Comparison of ENCODE assay signal across 8 mouse cellular contexts in genomic region chr1:64445919-64446318, GRCm38 (mm10).
DNase-seq lines count a peak whose midpoint lies in the region; ATAC-seq and TF ChIP-seq lines count a peak whose summit lies in the region.

No protein-coding gene starts in this region.

- intact Hi-C loops in left cerebral cortex, postnatal 36 days (cut with DNase I): loop anchor here (1.0 to 10.0 kb wide), 5 partner anchors 325 to 777 kb away; no protein-coding TSS in a partner anchor

- peak overlapping the region; percentile 67; the same call in 1 of the 2 replicates for H3K27ac ChIP-seq in midbrain, embryonic 12.5 days (replicated peaks)
- H3K27ac ChIP-seq in small intestine, adult 2 months (ENCODE audit: insufficient read depth, low read depth, low read length): no peak overlapping the region

- H3K9ac ChIP-seq in midbrain, embryonic 12.5 days (replicated peaks): no peak overlapping the region

- H3K27me3 ChIP-seq in midbrain, embryonic 12.5 days: peaks cover 3% of the 10 kb centered on the region
- no peaks in the 10 kb centered on the region for H3K27me3 ChIP-seq in small intestine, adult 2 months (ENCODE audit: control insufficient read depth, insufficient read depth, low read length)

- no peaks in the 10 kb centered on the region for H3K36me3 ChIP-seq in midbrain, embryonic 12.5 days
- H3K36me3 ChIP-seq in small intestine, adult 2 months (ENCODE audit: control insufficient read depth, insufficient read depth, low read length): no peaks in the 10 kb centered on the region

- no peaks in the 10 kb centered on the region for H3K9me3 ChIP-seq in midbrain, embryonic 12.5 days

- TF ChIP-seq CTCF in small intestine, adult 2 months (IDR thresholded peaks at IDR 0.05; ENCODE audit: extremely low read depth, insufficient read length, insufficient replicate concordance, low read depth, low read length): peak; percentile 62

- no peak for TF ChIP-seq POLR2A in small intestine, adult 2 months (IDR thresholded peaks at IDR 0.05; ENCODE audit: low read depth, low read length)

- peaks cover 18% of the 10 kb centered on the region; the same call in 1 of the 2 replicates for H3K4me1 ChIP-seq in midbrain, embryonic 12.5 days
- no peaks in the 10 kb centered on the region for H3K4me1 ChIP-seq in small intestine, adult 2 months (ENCODE audit: control insufficient read depth, insufficient read depth, insufficient read length, low read length)

- under 1% methylated on average over 13 of the region's 13 CpGs for WGBS in midbrain, embryonic 12.5 days
- WGBS in small intestine, adult 2 months: 21% methylated on average over 13 of the region's 13 CpGs

- peak; percentile 73 for DNase-seq in adrenal gland, adult 8-10 months
- DNase-seq in embryo, embryonic 11.5 days (ENCODE audit: low read depth, low spot score): peak; percentile 67
- DNase-seq in kidney, adult 11 months: peak; percentile 51
- peak; percentile 84 for DNase-seq in left cerebral cortex, postnatal 36 days (ENCODE audit: low spot score in 2 of 2)

- ATAC-seq in granulocyte monocyte progenitor cell, adult 5-6 weeks (replicated peaks; ENCODE audit: poor library complexity, severe bottlenecking): peak; percentile 49
- ATAC-seq in midbrain, embryonic 12.5 days (ENCODE audit: low FRiP score, low read depth): peak; percentile 93
- ATAC-seq in monocyte, adult 5-6 weeks (replicated peaks; ENCODE audit: insufficient number of reproducible peaks, low FRiP score, low TSS enrichment, poor library complexity, severe bottlenecking): no peak

- peak overlapping the region; percentile 31 for H3K4me2 ChIP-seq in midbrain, embryonic 12.5 days (replicated peaks)

- H3K4me3 ChIP-seq in midbrain, embryonic 12.5 days: no peak overlapping the region
- no peak overlapping the region for H3K4me3 ChIP-seq in small intestine, adult 2 months (ENCODE audit: low read depth, low read length)
